Mouse (Mus musculus): Measurements from ENCODE around the gene Polr2a. TPM values are rescaled to one million over a fixed set of nuclear protein-coding genes. Genes with fewer than 3 reads are reported as not detected.

The Polr2a gene
- polyA plus RNA-seq, 1 experiment from 2014 or later: 39.3 TPM

DNA sequence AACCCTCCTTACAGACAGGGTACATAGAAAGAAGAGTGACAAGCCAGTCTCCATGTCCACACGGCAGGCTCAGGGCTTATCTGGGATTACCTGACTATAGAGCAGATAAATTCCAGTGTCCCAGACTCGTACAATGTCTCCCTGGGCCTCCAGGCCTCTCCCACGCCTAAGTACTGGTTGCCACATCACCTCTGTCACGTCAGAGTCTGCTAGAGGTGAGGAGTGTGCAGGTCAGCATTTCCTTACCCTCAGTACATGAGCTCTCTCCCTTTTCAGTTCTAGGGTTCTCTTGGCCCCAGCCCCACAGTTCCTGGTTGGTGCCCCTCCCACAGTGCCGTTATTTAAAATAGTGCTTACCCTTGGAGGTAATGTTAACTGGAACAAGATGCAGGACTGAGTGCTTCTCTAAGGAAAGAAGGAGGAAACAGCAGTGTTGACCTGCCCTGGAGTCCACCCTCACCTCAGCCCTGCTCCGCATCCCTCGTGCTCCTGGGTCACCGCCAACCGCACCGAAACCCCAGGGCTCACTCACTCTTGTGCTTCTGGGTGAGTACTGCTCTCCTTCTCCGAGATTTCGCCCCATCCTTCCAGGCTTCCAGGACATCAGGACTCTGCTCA lies 74.2 kb downstream of the Polr2a start:
- peaks cover 26% of the 10 kb centered on the region for H3K4me1 ChIP-seq (ENCODE audit: control insufficient read depth, insufficient read depth, low read length)
- 79% methylated on average over 12 of the region's 12 CpGs for WGBS
- ATAC-seq (ENCODE audit: insufficient number of reproducible peaks, insufficient read depth, low FRiP score, low read depth): no peak
- no peak overlapping the region for H3K27ac ChIP-seq (ENCODE audit: low read length)
- no peak overlapping the region for H3K4me2 ChIP-seq (replicated peaks; ENCODE audit: low read depth, low read length)
- H3K9me3 ChIP-seq (ENCODE audit: control insufficient read depth, low read depth, low read length): no peaks in the 10 kb centered on the region
- H3K36me3 ChIP-seq (ENCODE audit: control insufficient read depth, insufficient read depth, low read length): no peaks in the 10 kb centered on the region; the same call in 1 of the 2 replicates
- no peaks in the 10 kb centered on the region for H3K27me3 ChIP-seq (ENCODE audit: control insufficient read depth, insufficient read depth, low read length)
- H3K4me3 ChIP-seq (ENCODE audit: low read depth, low read length): no peak overlapping the region
- H3K9ac ChIP-seq (replicated peaks; ENCODE audit: low read depth, low read length): no peak overlapping the region

Other genes with a start within 250 kb of the Polr2a start
- gene Dnah2, start 209.5 kb downstream of the Polr2a start, polyA plus RNA-seq (2014; fragmentation: Nextera tagmentation; extraction: Ambion mirVana): 1.4 and 2.3 TPM in 2 replicates
- 5.5 and 5.7 TPM in 2 replicates for gene Efnb3, start 198.4 kb downstream of the Polr2a start, polyA plus RNA-seq (2014; fragmentation: Nextera tagmentation; extraction: Ambion mirVana)
- gene Wrap53, start 178.4 kb downstream of the Polr2a start, polyA plus RNA-seq (2014; fragmentation: Nextera tagmentation; extraction: Ambion mirVana): 22.1 and 23.1 TPM in 2 replicates
- gene Trp53, start 178.3 kb downstream of the Polr2a start, polyA plus RNA-seq (2014; fragmentation: Nextera tagmentation; extraction: Ambion mirVana): 155 and 163 TPM in 2 replicates
- gene Atp1b2, start 152.7 kb downstream of the Polr2a start, polyA plus RNA-seq (2014; fragmentation: Nextera tagmentation; extraction: Ambion mirVana): 8.8 and 10.0 TPM in 2 replicates
- not detected in 2 replicates for gene Shbg, start 140.7 kb downstream of the Polr2a start, polyA plus RNA-seq (2014; fragmentation: Nextera tagmentation; extraction: Ambion mirVana)
- 17.5 and 18.7 TPM in 2 replicates for gene Sat2, start 136.6 kb downstream of the Polr2a start, polyA plus RNA-seq (2014; fragmentation: Nextera tagmentation; extraction: Ambion mirVana)
- 20.9 and 26.0 TPM in 2 replicates for gene Fxr2, start 125.6 kb downstream of the Polr2a start, polyA plus RNA-seq (2014; fragmentation: Nextera tagmentation; extraction: Ambion mirVana)
- 4.1 and 4.7 TPM in 2 replicates for gene Sox15, start 103.3 kb downstream of the Polr2a start, polyA plus RNA-seq (2014; fragmentation: Nextera tagmentation; extraction: Ambion mirVana)
- 49.9 and 50.2 TPM in 2 replicates for gene Mpdu1, start 96.0 kb downstream of the Polr2a start, polyA plus RNA-seq (2014; fragmentation: Nextera tagmentation; extraction: Ambion mirVana)
- gene Cd68, start 92.5 kb downstream of the Polr2a start, polyA plus RNA-seq (2014; fragmentation: Nextera tagmentation; extraction: Ambion mirVana): 12.5 and 16.4 TPM in 2 replicates
- 654 and 666 TPM in 2 replicates for gene Eif4a1, start 86.2 kb downstream of the Polr2a start, polyA plus RNA-seq (2014; fragmentation: Nextera tagmentation; extraction: Ambion mirVana)
- 88.1 and 102 TPM in 2 replicates for gene Senp3, start 76.6 kb downstream of the Polr2a start, polyA plus RNA-seq (2014; fragmentation: Nextera tagmentation; extraction: Ambion mirVana)
- 0.67 TPM in 1 of 2 replicates, not detected in the other for gene Tnfsf13, start 72.9 kb downstream of the Polr2a start, polyA plus RNA-seq (2014; fragmentation: Nextera tagmentation; extraction: Ambion mirVana)
- 9.9 and 11.7 TPM in 2 replicates for gene Tnfsf12, start 62.8 kb downstream of the Polr2a start, polyA plus RNA-seq (2014; fragmentation: Nextera tagmentation; extraction: Ambion mirVana)
- gene Tnfsfm13, start 62.5 kb downstream of the Polr2a start, polyA plus RNA-seq (2014; fragmentation: Nextera tagmentation; extraction: Ambion mirVana): 5.5 TPM in 2 replicates
- not detected in 2 replicates for gene Slc35g3, start 3.3 kb upstream of the Polr2a start, polyA plus RNA-seq (2014; fragmentation: Nextera tagmentation; extraction: Ambion mirVana)
- gene Zbtb4, start 7.3 kb upstream of the Polr2a start, polyA plus RNA-seq (2014; fragmentation: Nextera tagmentation; extraction: Ambion mirVana): 3.9 and 4.0 TPM in 2 replicates
- 6.7 and 7.5 TPM in 2 replicates for gene Chrnb1, start 37.3 kb upstream of the Polr2a start, polyA plus RNA-seq (2014; fragmentation: Nextera tagmentation; extraction: Ambion mirVana)
- 2.1 and 3.6 TPM in 2 replicates for gene Fgf11, start 43.2 kb upstream of the Polr2a start, polyA plus RNA-seq (2014; fragmentation: Nextera tagmentation; extraction: Ambion mirVana)
- gene Tmem102, start 47.0 kb upstream of the Polr2a start, polyA plus RNA-seq (2014; fragmentation: Nextera tagmentation; extraction: Ambion mirVana): 12.2 and 15.0 TPM in 2 replicates
- not detected in 2 replicates for gene Gm39566, start 56.7 kb upstream of the Polr2a start, polyA plus RNA-seq (2014; fragmentation: Nextera tagmentation; extraction: Ambion mirVana)
- gene Spem2, start 59.8 kb upstream of the Polr2a start, polyA plus RNA-seq (2014; fragmentation: Nextera tagmentation; extraction: Ambion mirVana): not detected in 2 replicates
- gene Spem1, start 63.5 kb upstream of the Polr2a start, polyA plus RNA-seq (2014; fragmentation: Nextera tagmentation; extraction: Ambion mirVana): 0.41 TPM in 1 of 2 replicates, not detected in the other
- 10.6 and 11.9 TPM in 2 replicates for gene Nlgn2, start 79.1 kb upstream of the Polr2a start, polyA plus RNA-seq (2014; fragmentation: Nextera tagmentation; extraction: Ambion mirVana)
- gene Tmem256, start 79.9 kb upstream of the Polr2a start, polyA plus RNA-seq (2014; fragmentation: Nextera tagmentation; extraction: Ambion mirVana): 433 and 495 TPM in 2 replicates
- 102 and 110 TPM in 2 replicates for gene Plscr3, start 87.7 kb upstream of the Polr2a start, polyA plus RNA-seq (2014; fragmentation: Nextera tagmentation; extraction: Ambion mirVana)
- 11.1 TPM in 2 replicates for gene Tnk1, start 100.1 kb upstream of the Polr2a start, polyA plus RNA-seq (2014; fragmentation: Nextera tagmentation; extraction: Ambion mirVana)
- gene Tmem95, start 119.4 kb upstream of the Polr2a start, polyA plus RNA-seq (2014; fragmentation: Nextera tagmentation; extraction: Ambion mirVana): not detected in 2 replicates
- 5.0 and 5.3 TPM in 2 replicates for gene Kctd11, start 122.8 kb upstream of the Polr2a start, polyA plus RNA-seq (2014; fragmentation: Nextera tagmentation; extraction: Ambion mirVana)
- 3.5 and 4.0 TPM in 2 replicates for gene Acap1, start 136.9 kb upstream of the Polr2a start, polyA plus RNA-seq (2014; fragmentation: Nextera tagmentation; extraction: Ambion mirVana)
- gene 2810408A11Rik, start 142.3 kb upstream of the Polr2a start, polyA plus RNA-seq (2014; fragmentation: Nextera tagmentation; extraction: Ambion mirVana): 8.5 and 10.4 TPM in 2 replicates
- gene Neurl4, start 142.4 kb upstream of the Polr2a start, polyA plus RNA-seq (2014; fragmentation: Nextera tagmentation; extraction: Ambion mirVana): 12.6 and 12.7 TPM in 2 replicates
- gene Gps2, start 155.3 kb upstream of the Polr2a start, polyA plus RNA-seq (2014; fragmentation: Nextera tagmentation; extraction: Ambion mirVana): 71.3 and 80.0 TPM in 2 replicates
- 1,510 and 1,553 TPM in 2 replicates for gene Eif5a, start 163.3 kb upstream of the Polr2a start, polyA plus RNA-seq (2014; fragmentation: Nextera tagmentation; extraction: Ambion mirVana)
- gene Ybx2, start 177.2 kb upstream of the Polr2a start, polyA plus RNA-seq (2014; fragmentation: Nextera tagmentation; extraction: Ambion mirVana): 6.6 and 8.9 TPM in 2 replicates
- 31.3 and 31.5 TPM in 2 replicates for gene Slc2a4, start 189.6 kb upstream of the Polr2a start, polyA plus RNA-seq (2014; fragmentation: Nextera tagmentation; extraction: Ambion mirVana)
- 196 and 205 TPM in 2 replicates for gene Cldn7, start 206.1 kb upstream of the Polr2a start, polyA plus RNA-seq (2014; fragmentation: Nextera tagmentation; extraction: Ambion mirVana)
- 27.2 and 29.5 TPM in 2 replicates for gene Ctdnep1, start 222.5 kb upstream of the Polr2a start, polyA plus RNA-seq (2014; fragmentation: Nextera tagmentation; extraction: Ambion mirVana)
- gene Elp5, start 223.9 kb upstream of the Polr2a start, polyA plus RNA-seq (2014; fragmentation: Nextera tagmentation; extraction: Ambion mirVana): 104 and 111 TPM in 2 replicates
- 496 and 523 TPM in 2 replicates for gene Gabarap, start 232.5 kb upstream of the Polr2a start, polyA plus RNA-seq (2014; fragmentation: Nextera tagmentation; extraction: Ambion mirVana)
- gene Phf23, start 237.1 kb upstream of the Polr2a start, polyA plus RNA-seq (2014; fragmentation: Nextera tagmentation; extraction: Ambion mirVana): 40.2 and 47.9 TPM in 2 replicates
- 29.0 and 29.9 TPM in 2 replicates for gene Dvl2, start 242.0 kb upstream of the Polr2a start, polyA plus RNA-seq (2014; fragmentation: Nextera tagmentation; extraction: Ambion mirVana)

All from stomach, embryonic 14.5 days (tissue).